Mouse (Mus musculus) embryonic fibroblast, embryonic 13.5 days (primary cell): ENCODE measurements at regions not wholly inside any gene's neighbourhood (a gene's known extent, or its start where the extent isn't known, plus 50 kb on each side); places are given as distances from the start of the nearest gene placed in this dataset.

Experiments
- CTCF ChIP-seq: IDR thresholded peaks from 2 replicates; pipeline ENCODE4 v1.5.1; 2011; ENCODE audit warnings: mild to moderate bottlenecking, control low read depth, low read length, moderate library complexity, borderline replicate concordance; ENCODE audit not compliant: insufficient read depth
- POLR2A ChIP-seq: IDR thresholded peaks from 2 replicates; pipeline ENCODE4 v1.6.1; 2011; ENCODE audit warnings: low read depth, mild to moderate bottlenecking, control low read depth, low read length, moderate library complexity

DNA sequence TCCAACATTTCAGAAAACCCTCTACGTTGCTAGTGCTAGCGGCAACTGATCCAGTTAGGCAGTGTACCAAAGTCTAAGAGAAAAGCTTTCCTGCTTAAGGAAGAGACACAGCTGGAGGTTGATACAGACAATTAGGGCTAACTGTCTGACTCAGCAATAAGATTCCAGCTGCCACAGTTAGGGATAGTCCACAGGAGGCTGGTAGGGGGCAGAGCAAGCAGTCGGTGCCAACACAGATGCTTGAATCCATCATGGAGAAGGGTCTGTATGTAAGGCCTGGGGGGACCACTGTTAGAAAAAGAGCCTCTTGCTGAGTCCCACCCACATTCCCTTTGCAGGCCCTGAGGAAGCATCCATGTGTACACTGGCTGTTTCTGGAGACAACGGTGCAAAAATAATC lies 63.2 kb upstream of the Slc44a1 start:
- TF ChIP-seq CTCF (no peak), POLR2A (no peak)
